Mouse (Mus musculus): ENCODE measurements at regions not wholly inside any gene's neighbourhood (a gene's known extent, or its start where the extent isn't known, plus 50 kb on each side); places are given as distances from the start of the nearest gene placed in this dataset.

GRCm38 (mm10) chr8:117862318-117862717 lies 60.6 kb upstream of the Mphosph6 start:
- ATAC-seq (ENCODE audit: insufficient read depth), result no peak
- 51% methylated on average over 2 of the region's 2 CpGs for WGBS (ENCODE audit: insufficient replicate concordance)
- no peaks in the 10 kb centered on the region for H3K36me3 ChIP-seq (replicated peaks; ENCODE audit: control insufficient read depth, insufficient read depth, low read depth)

GRCm38 (mm10) chr8:117859734-117860133 lies 58.0 kb upstream of the Mphosph6 start:
- H3K4me1 ChIP-seq (replicated peaks; ENCODE audit: control insufficient read depth in 2 of 2, insufficient read depth in 2 of 2, low read length in 1 of 2), result peaks cover 0 to 6% of the 10 kb centered on the region in 2 experiments; a peak in 1 of 4 replicates
- no peak overlapping the region for H3K27ac ChIP-seq
- 9% methylated on average over 11 of the region's 11 CpGs for WGBS (ENCODE audit: insufficient replicate concordance)
- no peaks in the 10 kb centered on the region for H3K9me3 ChIP-seq (ENCODE audit: control insufficient read depth, low read length)
- H3K9ac ChIP-seq (replicated peaks), result no peak overlapping the region
- no peaks in the 10 kb centered on the region for H3K27me3 ChIP-seq (ENCODE audit: control insufficient read depth, insufficient read depth, low read length)
- TF ChIP-seq CTCF (IDR thresholded peaks at IDR 0.05; ENCODE audit: low read depth), result no peak
- TF ChIP-seq EP300 (IDR thresholded peaks at IDR 0.05; ENCODE audit: low read depth), result no peak
- H3K4me3 ChIP-seq (ENCODE audit: insufficient read depth in 1 of 2, low read depth in 2 of 2, low read length in 2 of 2), result no peak overlapping the region
- no peaks in the 10 kb centered on the region for H3K36me3 ChIP-seq (replicated peaks; ENCODE audit: control insufficient read depth, insufficient read depth, low read depth)
- H3K4me2 ChIP-seq (ENCODE audit: low read depth), result no peak overlapping the region
- ATAC-seq (ENCODE audit: insufficient read depth) (no peak), DNase-seq (ENCODE audit: low read depth in 3 of 3, low spot score in 3 of 3) (no peak)

More at GRCm38 (mm10) chr8:117862318-117862717, 60.6 kb upstream of the Mphosph6 start:
- TF ChIP-seq CTCF (IDR thresholded peaks at IDR 0.05; ENCODE audit: low read depth) (0 out of 2 replicates have a peak, but pooled peaks have one; percentile 16), EP300 (IDR thresholded peaks at IDR 0.05; ENCODE audit: low read depth) (no peak)
- H3K4me2 ChIP-seq (ENCODE audit: low read depth), result no peak overlapping the region
- H3K27me3 ChIP-seq (ENCODE audit: control insufficient read depth, insufficient read depth, low read length), result no peaks in the 10 kb centered on the region
- H3K9ac ChIP-seq (replicated peaks), result no peak overlapping the region
- no peak overlapping the region for H3K4me3 ChIP-seq (ENCODE audit: insufficient read depth in 1 of 2, low read depth in 2 of 2, low read length in 2 of 2)
- 0 out of 4 replicates have a peak, but pooled peaks cover 0 to 3% of the 10 kb centered on the region in 2 experiments for H3K4me1 ChIP-seq (replicated peaks; ENCODE audit: control insufficient read depth in 2 of 2, insufficient read depth in 2 of 2, low read length in 1 of 2)
- no peaks in the 10 kb centered on the region for H3K9me3 ChIP-seq (ENCODE audit: control insufficient read depth, low read length)
- no peak for DNase-seq (ENCODE audit: low read depth in 3 of 3, low spot score in 3 of 3)
- no peak overlapping the region for H3K27ac ChIP-seq

- TF ChIP-seq CTCF (IDR thresholded peaks at IDR 0.05; ENCODE audit: low read depth) (no peak), EP300 (IDR thresholded peaks at IDR 0.05; ENCODE audit: low read depth) (no peak)
- Histone ChIP-seq H3K9me3 (ENCODE audit: control insufficient read depth, low read length) (no peaks in the 10 kb centered on the region), H3K4me2 (ENCODE audit: low read depth) (no peak overlapping the region), H3K27ac (no peak overlapping the region), H3K4me3 (ENCODE audit: insufficient read depth in 1 of 2, low read depth in 2 of 2, low read length in 2 of 2) (no peak overlapping the region), H3K9ac (replicated peaks) (no peak overlapping the region), H3K36me3 (replicated peaks; ENCODE audit: control insufficient read depth, insufficient read depth, low read depth) (no peaks in the 10 kb centered on the region), H3K27me3 (ENCODE audit: control insufficient read depth, insufficient read depth, low read length) (no peaks in the 10 kb centered on the region), H3K4me1 (replicated peaks; ENCODE audit: control insufficient read depth in 2 of 2, insufficient read depth in 2 of 2, low read length in 1 of 2) (peaks cover 0 to 11% of the 10 kb centered on the region in 2 experiments; a peak in 2 of 4 replicates)
- no peak for ATAC-seq (ENCODE audit: insufficient read depth)
- no peak for DNase-seq (ENCODE audit: low read depth in 3 of 3, low spot score in 3 of 3)
- 52% methylated on average over 7 of the region's 7 CpGs for WGBS (ENCODE audit: insufficient replicate concordance)
Measured at GRCm38 (mm10) chr8:117859095-117859494, 57.4 kb upstream of the Mphosph6 start.

GRCm38 (mm10) chr8:117856121-117856520 lies 54.4 kb upstream of the Mphosph6 start:
- ATAC-seq (ENCODE audit: insufficient read depth) (no peak), DNase-seq (ENCODE audit: low read depth in 3 of 3, low spot score in 3 of 3) (no peak)
- Histone ChIP-seq H3K9me3 (ENCODE audit: control insufficient read depth, low read length) (no peaks in the 10 kb centered on the region), H3K4me2 (ENCODE audit: low read depth) (no peak overlapping the region), H3K27me3 (ENCODE audit: control insufficient read depth, insufficient read depth, low read length) (no peaks in the 10 kb centered on the region), H3K27ac (no peak overlapping the region), H3K4me1 (replicated peaks; ENCODE audit: control insufficient read depth in 2 of 2, insufficient read depth in 2 of 2, low read length in 1 of 2) (peaks cover 0 to 21% of the 10 kb centered on the region in 2 experiments; a peak in 2 of 4 replicates), H3K36me3 (replicated peaks; ENCODE audit: control insufficient read depth, insufficient read depth, low read depth) (no peaks in the 10 kb centered on the region), H3K9ac (replicated peaks) (no peak overlapping the region), H3K4me3 (ENCODE audit: insufficient read depth in 1 of 2, low read depth in 2 of 2, low read length in 2 of 2) (no peak overlapping the region)
- WGBS (ENCODE audit: insufficient replicate concordance), result 65% methylated on average over 13 of the region's 13 CpGs
- TF ChIP-seq EP300 (IDR thresholded peaks at IDR 0.05; ENCODE audit: low read depth) (no peak), CTCF (IDR thresholded peaks at IDR 0.05; ENCODE audit: low read depth) (no peak)

- ATAC-seq (ENCODE audit: insufficient read depth) (peak; percentile 40; the same call in 1 of the 2 replicates), DNase-seq (ENCODE audit: low read depth in 3 of 3, low spot score in 3 of 3) (no peak)
- Histone ChIP-seq H3K9me3 (ENCODE audit: control insufficient read depth, low read length) (no peaks in the 10 kb centered on the region), H3K4me2 (ENCODE audit: low read depth) (peak overlapping the region; percentile 28), H3K4me3 (ENCODE audit: insufficient read depth in 1 of 2, low read depth in 2 of 2, low read length in 2 of 2) (no peak overlapping the region), H3K9ac (replicated peaks) (no peak overlapping the region), H3K27ac (peak overlapping the region; percentile 22; the same call in 1 of the 2 replicates), H3K27me3 (ENCODE audit: control insufficient read depth, insufficient read depth, low read length) (no peaks in the 10 kb centered on the region), H3K36me3 (replicated peaks; ENCODE audit: control insufficient read depth, insufficient read depth, low read depth) (no peaks in the 10 kb centered on the region), H3K4me1 (replicated peaks; ENCODE audit: control insufficient read depth in 2 of 2, insufficient read depth in 2 of 2, low read length in 1 of 2) (peaks cover 2 to 24% of the 10 kb centered on the region in 2 experiments; a peak in 3 of 4 replicates)
- TF ChIP-seq CTCF (IDR thresholded peaks at IDR 0.05; ENCODE audit: low read depth) (no peak), EP300 (IDR thresholded peaks at IDR 0.05; ENCODE audit: low read depth) (0 out of 2 replicates have a peak, but pooled peaks have one; percentile 38)
- 54% methylated on average over 7 of the region's 7 CpGs for WGBS (ENCODE audit: insufficient replicate concordance)
Measured at GRCm38 (mm10) chr8:117854942-117855491, 53.3 kb upstream of the Mphosph6 start.
